Mouse (Mus musculus) gastrocnemius, postnatal 14 days (tissue): ENCODE measurements around the gene Mrpl55. TPM values are rescaled to one million over a fixed set of nuclear protein-coding genes. Genes with fewer than 3 reads are reported as not detected.
"Not testable (repeated sequence)": the region's sequence is repeated elsewhere in the genome, so short reads cannot be mapped to it uniquely, and the experiment has no call there.

ENCODE experiments used
- DNase-seq: peaks from one replicate; pipeline ENCODE4 v3.0.0; 2021; ENCODE audit warnings: mixed read lengths
- intact Hi-C: fragments of 180-260 bp; cut with DNase I; formaldehyde crosslinking; loops from one replicate; pipeline ENCODE4 v1.15.1; 2025; ENCODE audit warnings: low total_unique reads
- total RNA-seq, 2 experiments: library from RNA; stranded (reverse); gene quantifications; 2 replicates each; pipeline ENCODE4 v1.2.3; 2021

The Mrpl55 gene
- total RNA-seq, 2 experiments from 2014 or later, result 36.6 to 44.3 TPM

DNA sequence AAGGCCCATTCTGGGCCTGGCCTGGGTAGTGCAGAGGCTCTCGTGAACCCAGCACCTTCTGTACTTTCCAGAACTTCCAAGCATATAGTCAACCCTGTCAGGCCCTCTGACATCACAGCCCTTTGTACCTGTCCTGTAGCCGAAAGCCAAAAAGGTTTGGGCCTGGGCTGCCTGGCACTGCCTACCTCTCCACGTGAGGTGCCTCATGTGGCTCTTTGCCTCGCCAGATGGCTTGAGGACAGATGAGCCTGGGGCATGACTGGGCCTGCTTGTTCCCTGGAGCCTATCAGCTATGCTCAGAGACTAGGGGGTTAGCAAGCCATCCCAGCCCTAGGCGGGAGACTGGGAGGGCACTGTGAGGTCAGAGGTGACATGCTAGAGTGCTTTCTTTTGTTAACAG lies 16.8 kb upstream of the Mrpl55 start:
- DNase-seq, result no peak
- intact Hi-C loops, result no loop called here

- intact Hi-C loops, result no loop called here
- DNase-seq, result no peak
These were observed 14.6 kb upstream of the Mrpl55 start for GRCm38 (mm10) chr11:59187706-59188105.

- peak; percentile 88 for DNase-seq
- intact Hi-C loops, result no loop called here
These were observed 10.8 kb upstream of the Mrpl55 start for GRCm38 (mm10) chr11:59191231-59192058.

DNA sequence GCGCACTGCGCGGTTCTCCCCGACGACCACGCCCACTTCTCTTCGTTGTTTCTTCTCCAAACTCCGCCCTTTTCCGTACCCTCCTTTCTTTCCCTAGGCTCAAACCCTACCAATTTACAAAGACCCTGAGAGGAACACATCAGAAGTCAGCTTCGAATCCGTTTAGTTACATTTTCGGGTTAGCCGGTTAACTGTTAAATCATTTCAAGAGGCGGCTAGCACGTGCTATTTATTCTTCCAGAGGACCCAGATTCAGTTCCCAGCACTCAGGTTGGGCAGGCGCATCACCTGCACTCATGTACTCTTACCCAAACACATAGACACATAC lies 10.3 kb upstream of the Mrpl55 start, which contains the start of gene Guk1:
Gene Guk1 (minus strand): TSS at position 154 of the 328 bp plus-strand sequence.
- no peak for DNase-seq
- intact Hi-C loops, result no loop called here

DNA sequence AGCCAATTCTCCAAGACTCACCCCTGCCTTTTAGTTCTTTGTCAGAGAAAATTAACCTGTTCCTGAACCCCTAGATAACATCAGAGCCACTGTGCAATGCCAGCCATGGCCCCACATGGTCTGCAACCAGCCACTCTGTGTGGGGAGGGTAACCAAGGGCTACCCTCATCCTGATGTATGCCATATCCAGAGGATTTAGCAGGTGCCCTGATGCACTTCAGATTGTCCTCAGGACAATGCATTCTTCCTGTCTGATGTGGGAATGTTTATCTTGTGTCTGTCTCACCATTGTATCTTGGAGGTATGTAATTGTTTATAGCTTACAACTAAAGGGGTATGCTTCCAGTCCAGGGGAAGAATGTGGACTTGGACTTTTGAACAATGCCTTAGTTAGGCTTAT lies 6.1 kb upstream of the Mrpl55 start:
- no peak for DNase-seq
- intact Hi-C loops, result no loop called here

- intact Hi-C loops, result no loop called here
- no peak for DNase-seq
These were observed 877 bp upstream of the Mrpl55 start for GRCm38 (mm10) chr11:59201216-59202002.

GRCm38 (mm10) chr11:59208153-59208831 lies 6.0 kb downstream of the Mrpl55 start, which contains the start of gene 2310033P09Rik:
Gene 2310033P09Rik, plus strand, starts transcription at chr11:59208321.
- peak; percentile 91 for DNase-seq
- intact Hi-C loops, result no loop called here

GRCm38 (mm10) chr11:59209003-59209441 lies 6.7 kb downstream of the Mrpl55 start:
- intact Hi-C loops, result no loop called here
- peak; percentile 57 for DNase-seq

GRCm38 (mm10) chr11:59209580-59209979 lies 7.3 kb downstream of the Mrpl55 start:
- no peak for DNase-seq
- intact Hi-C loops, result no loop called here

- intact Hi-C loops, result no loop called here
- no peak for DNase-seq
These were observed 7.7 kb downstream of the Mrpl55 start for GRCm38 (mm10) chr11:59210020-59210419.

DNA sequence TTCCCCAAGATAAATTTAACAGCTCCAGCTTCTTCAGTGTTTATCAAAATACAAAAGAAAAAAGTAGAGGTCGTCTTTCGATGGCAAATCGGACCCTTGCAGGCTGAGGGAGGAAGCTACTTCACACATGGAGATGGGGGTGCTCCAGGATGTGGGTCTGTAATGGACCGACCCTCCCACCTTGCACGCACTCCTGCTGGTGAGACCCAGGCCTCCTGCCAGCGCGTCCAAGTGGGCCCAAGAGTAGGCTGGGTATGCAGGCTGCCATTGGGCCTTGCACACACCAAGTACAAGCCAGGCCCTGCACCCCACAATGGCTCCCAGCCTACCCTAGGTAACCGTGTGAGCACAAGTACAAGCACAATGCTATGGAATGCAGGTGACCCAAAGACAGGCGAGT lies 9.3 kb downstream of the Mrpl55 start:
- intact Hi-C loops, DNase-seq: not testable (repeated sequence)

- intact Hi-C loops, DNase-seq: not testable (repeated sequence)
These were observed 10.0 kb downstream of the Mrpl55 start for GRCm38 (mm10) chr11:59212320-59212719.

- intact Hi-C loops, result no loop called here
- DNase-seq, result no peak
These were observed 10.7 kb downstream of the Mrpl55 start for GRCm38 (mm10) chr11:59212892-59213494.

GRCm38 (mm10) chr11:59216955-59217354 lies 14.7 kb downstream of the Mrpl55 start:
- intact Hi-C loops, result no loop called here
- no peak for DNase-seq

- DNase-seq, result no peak
- intact Hi-C loops, result no loop called here
These were observed 16.2 kb downstream of the Mrpl55 start for GRCm38 (mm10) chr11:59218389-59218998.

DNA sequence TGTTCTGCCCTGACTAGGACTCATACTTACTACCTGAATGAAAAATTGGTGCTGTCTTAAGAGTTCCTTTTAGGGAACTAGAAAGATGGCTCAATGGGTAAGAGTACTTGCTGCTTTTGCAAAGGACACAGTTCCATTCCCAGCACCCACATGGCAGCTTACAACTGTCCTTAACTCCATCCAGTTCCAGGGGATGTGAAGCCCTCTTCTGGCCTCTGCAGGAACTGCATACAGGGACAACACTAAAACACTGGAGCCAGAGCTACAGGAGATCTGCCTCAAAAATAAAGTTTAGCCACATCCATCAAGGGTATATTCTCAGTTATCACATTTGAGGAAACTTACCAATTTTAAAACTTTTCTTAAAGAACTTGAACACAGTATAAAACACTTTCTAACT lies 16.8 kb downstream of the Mrpl55 start:
- intact Hi-C loops, result no loop called here
- no peak for DNase-seq

GRCm38 (mm10) chr11:59221604-59222003 lies 19.3 kb downstream of the Mrpl55 start:
- no peak for DNase-seq
- intact Hi-C loops, result no loop called here

GRCm38 (mm10) chr11:59222306-59222705 lies 20.0 kb downstream of the Mrpl55 start:
- DNase-seq, result no peak
- intact Hi-C loops, result no loop called here

- no peak for DNase-seq
- intact Hi-C loops, result no loop called here
These were observed 21.7 kb downstream of the Mrpl55 start for GRCm38 (mm10) chr11:59224025-59224424.
